Mouse (Mus musculus) kidney, postnatal 4 days (tissue): Measurements from ENCODE around the gene Slc47a2.
A peak's percentile ranks its signal among the peaks of the same experiment; 100 is the strongest.

ENCODE experiments used
- DNase-seq, 2 experiments: peaks; one replicate each; pipeline ENCODE4 v3.0.0; 2021; ENCODE audit warnings: mixed read lengths in 2 of 2

The Slc47a2 gene

DNA sequence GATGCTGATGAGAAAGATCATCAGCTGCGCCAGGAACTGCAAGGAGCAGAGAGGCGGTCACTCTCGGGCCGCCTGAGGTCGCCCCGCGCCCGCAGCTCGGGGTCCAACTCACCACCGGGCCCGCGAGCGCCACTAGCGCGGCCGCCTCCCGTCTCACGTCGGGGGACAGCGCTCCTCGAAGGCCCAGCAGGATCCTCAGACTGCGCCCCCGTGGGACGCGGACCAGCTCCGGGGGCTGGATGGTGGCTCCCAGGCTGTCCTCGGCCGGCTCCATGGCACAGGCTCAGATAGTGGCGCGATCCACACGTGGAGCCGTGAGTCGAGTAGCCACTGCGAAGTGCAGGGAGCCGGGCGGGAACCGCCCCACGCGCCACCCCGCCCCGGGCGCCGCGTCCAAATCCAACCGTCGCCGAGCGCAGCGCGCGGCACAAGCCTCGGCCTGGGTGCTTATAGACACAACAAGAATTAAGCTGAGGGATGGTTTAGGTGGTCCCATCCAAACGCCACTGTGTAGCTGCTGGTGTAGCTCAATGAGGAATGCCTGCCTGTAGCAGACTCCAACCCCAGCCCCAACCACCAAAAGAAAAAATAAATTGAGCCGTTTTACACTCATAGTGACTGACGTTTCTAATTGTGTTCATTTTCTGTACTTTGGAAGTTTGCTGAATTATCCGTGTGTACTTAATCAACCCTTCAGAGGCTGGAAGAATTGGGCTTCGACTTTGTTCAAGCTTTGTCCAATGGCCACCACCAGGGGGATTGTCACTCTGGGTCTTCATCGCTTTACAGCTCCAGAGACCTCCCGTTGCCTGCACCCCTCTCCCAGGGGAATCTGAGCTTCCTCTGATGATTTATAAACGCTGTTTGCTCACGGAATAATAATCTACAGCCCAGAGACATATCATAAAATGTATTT is at the start of gene Slc47a2:
TSS of gene Slc47a2 (minus strand) at position 356 of the 916 bp plus-strand sequence.
- peak; percentile 64 to 74 for DNase-seq

- DNase-seq: no peak
Measured at GRCm38 (mm10) chr11:61388936-61389335, 46.3 kb upstream of the Slc47a2 start.

- DNase-seq: peak; percentile 65 to 68
Measured at GRCm38 (mm10) chr11:61388012-61388411, 45.4 kb upstream of the Slc47a2 start.

- no peak for DNase-seq
Measured at GRCm38 (mm10) chr11:61387233-61387632, 44.6 kb upstream of the Slc47a2 start.

- no peak for DNase-seq
Measured at GRCm38 (mm10) chr11:61385725-61386124, 43.1 kb upstream of the Slc47a2 start.

DNA sequence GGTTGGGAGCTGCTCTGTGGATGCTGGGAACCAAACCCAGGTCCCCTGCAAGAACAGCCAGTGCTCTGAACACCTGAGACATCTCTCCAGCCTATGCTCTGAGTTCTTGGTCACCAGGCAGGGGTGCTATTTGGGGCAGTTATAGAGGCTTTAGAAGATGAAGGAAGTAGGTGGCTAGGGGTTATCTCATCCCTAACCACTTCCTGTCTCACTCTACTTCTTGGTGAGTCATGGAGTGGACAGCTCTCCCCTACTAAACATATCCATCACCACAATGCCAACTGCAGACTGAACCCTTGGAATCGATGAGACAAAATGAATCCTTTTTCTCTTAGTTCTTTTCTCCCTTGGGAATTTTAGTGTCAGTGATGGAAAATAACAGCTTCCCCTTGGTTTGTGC is 38.6 kb upstream of the Slc47a2 start:
- DNase-seq: no peak

DNA sequence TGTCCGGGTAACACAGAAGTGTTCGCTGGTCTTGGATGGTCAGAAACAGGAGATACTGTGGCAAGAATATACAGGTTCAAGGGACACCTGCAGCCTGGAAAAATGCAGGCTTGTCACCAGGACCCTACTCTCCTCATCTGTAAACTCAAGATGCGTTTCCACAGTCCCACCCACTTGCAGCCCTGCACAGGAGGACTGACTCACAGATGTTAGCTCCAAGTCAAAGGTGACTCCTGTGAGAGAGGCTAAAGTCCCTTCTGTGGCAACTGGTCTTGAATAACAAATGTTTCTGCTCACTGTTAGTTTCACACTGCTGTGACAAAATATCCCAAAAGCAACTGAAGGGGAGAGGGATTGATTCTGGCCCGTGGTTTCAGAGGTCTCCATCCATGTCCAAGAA is 36.0 kb upstream of the Slc47a2 start:
- peak in 1 of 2 experiments; percentile 13 for DNase-seq

DNA sequence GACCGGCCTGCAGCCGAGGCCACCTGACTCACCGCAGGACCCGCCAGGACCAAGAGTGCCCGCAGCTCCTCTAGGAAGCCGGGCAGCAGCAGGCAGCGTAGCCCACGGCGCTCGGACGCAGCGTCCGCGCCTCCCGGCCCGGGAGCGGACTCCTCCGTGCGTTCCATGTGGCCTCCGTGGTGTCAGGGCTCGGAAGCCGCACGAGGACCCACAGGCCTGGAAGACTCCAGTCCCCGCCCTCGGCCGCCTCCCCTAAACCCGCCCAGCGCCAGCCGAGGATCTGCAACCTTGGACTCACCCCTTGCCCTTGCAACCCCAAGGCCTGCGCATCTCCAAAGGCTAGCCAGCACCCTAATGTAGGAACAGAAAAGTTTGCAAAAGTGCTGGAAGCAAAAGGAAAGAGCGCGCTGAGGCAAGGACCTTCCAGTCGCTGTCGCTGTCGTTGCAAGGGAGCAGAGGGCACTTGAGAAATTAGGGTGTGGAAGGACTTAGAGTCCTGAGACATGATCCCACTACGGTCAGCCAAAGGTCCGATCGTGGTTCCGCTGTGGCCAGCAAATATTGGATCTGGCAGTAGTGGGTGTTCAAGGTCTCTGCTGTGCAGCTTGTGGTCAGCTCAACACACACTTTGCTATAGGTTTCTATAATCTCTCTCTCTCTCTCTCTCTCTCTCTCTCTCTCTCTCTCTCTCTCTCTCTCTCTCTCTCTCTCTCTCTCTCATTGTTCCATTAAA is 35.4 kb upstream of the Slc47a2 start, which contains the start of gene Slc47a1:
TSS of gene Slc47a1 (minus strand) at position 465 of the 733 bp plus-strand sequence.
- peak; percentile 62 to 73 for DNase-seq

- DNase-seq: no peak
Measured at GRCm38 (mm10) chr11:61368668-61369067, 26.0 kb upstream of the Slc47a2 start.

DNA sequence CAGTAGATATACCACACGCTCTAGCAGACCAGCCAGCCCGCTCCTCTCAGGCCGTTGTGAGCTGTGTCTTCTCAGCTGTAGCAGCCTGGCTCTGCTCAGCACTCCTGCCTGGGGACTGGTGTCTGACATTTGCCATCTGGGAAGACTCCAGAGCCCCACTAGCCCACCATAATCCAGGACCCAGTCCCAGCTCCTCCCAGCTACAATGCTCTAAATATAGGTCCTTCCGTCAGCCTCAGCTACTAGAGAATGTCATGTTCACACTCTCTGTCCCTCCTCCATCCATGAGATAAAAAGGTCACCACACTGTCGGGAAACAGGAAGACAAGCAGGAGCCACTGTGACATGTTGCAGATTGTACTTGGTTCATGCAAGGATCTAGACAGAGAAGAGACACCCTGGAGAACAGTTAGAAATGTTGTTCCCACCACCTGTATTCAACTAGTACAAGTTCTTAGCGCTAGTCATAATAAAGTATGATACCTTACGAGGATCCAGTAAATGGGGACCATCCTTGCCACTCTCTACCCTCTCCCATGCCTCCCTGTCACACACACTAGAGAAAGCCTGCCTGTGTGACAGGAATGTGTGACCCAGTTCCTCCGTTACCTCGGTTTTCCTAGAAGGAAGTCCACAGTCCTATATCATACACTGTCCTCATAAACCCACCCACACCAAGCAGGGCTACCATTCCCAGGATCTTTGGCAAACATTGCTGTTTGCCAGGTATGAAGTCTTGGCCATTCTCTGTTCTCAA is 24.0 kb upstream of the Slc47a2 start:
- DNase-seq: peak; percentile 33 to 49

DNA sequence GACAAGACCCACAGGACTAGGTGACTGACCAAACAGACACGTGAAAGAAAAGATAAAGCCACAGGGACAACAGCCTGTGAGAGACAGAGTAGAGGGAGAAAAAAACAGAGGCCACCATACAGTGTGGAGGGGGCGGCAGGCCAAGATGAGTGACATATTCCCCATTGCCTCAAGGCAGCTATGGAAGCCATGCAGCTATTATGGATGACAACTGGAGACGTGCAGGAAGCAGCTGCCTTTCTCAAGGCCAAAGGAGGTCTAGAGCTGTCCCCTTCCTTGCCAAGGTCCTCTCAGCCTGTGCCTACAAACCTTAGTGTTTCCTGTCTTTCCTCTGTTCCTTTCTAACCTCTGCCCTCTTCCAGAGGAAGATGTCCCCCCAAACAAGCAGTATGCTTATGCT is 23.3 kb upstream of the Slc47a2 start:
- DNase-seq: no peak

GRCm38 (mm10) chr11:61364096-61364495 is 21.4 kb upstream of the Slc47a2 start:
- DNase-seq: no peak

DNA sequence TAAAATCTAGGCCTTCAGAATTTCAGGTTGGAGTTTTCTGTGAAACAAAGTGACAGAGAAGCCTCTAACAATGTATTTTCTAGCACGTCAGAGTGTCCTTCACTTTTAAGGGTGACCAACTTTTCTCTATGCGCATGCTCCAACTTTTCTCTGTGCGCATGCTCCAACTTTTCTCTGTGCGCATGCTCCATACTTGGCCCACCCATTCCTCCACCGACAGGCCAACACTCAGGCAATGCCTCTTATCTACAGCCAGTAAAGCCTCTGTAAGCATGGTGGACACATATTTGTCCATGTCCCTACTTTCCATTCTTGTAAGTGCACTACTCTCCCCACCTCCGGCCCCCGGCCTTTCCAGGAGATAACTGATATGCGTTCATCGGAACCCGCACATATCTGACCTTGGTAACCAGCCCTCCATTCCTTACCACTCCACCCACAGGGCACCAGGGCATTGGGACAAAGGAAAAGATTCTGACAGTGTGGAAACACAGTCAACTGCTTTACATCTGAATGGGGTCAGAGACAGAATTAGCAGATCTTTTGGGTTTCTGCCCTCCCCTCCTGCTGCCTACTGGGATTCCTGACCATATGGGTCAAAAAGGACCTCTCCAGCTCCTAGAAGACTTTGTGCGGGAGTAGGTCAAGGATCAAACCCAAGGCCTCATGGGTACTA is 19.0 kb upstream of the Slc47a2 start:
- no peak for DNase-seq

GRCm38 (mm10) chr11:61356600-61356999 is 13.9 kb upstream of the Slc47a2 start:
- no peak for DNase-seq

GRCm38 (mm10) chr11:61356111-61356510 is 13.5 kb upstream of the Slc47a2 start:
- no peak for DNase-seq

- no peak for DNase-seq
Measured at GRCm38 (mm10) chr11:61355351-61355750, 12.7 kb upstream of the Slc47a2 start.

DNA sequence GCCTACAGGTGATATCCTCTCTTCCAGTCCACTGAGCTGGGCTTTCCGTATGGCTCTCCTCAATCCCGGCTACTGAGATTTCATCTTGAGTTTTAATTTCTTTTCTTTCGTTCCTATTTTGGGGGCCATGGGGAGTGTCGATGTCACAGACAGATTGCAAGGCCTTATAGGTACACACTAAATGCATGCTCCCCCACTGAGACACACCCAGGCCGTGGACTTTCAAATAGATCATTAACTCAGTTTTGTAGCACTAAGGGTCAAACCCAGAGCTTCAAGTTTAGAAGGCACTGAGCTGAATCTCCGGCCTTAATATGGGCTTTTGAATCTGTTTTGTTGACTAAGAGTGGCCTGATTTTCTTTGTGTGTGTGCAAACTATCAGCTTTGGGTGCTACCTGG is 11.7 kb upstream of the Slc47a2 start:
- peak in 1 of 2 experiments; percentile 43 for DNase-seq

- no peak for DNase-seq
Measured at GRCm38 (mm10) chr11:61353038-61353437, 10.4 kb upstream of the Slc47a2 start.

DNA sequence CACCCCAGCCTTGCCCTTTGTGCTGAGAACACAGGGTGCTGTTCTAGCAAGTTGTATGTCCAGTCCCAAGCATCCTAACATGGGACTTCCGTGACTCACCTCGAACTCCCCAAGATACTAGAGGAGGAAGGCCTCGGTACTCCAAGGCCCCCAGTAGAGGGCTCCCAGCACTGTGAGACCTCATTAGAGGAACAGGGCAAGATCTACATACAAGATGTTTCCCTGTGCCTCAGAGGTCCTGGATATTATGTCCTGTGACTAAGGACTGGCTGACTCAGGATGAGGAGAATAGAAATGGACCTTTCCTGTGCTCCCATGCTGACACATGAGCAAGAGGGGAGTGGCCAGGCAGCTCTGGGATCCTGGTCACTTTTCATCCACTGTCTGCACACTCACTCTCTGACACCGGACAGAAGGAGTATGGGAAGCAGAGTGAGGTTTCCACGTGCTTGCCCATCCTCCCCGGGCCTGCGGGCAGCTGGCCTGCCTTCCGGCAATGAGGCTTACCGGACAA is 9.5 kb upstream of the Slc47a2 start:
- DNase-seq: peak; percentile 25 to 54

DNA sequence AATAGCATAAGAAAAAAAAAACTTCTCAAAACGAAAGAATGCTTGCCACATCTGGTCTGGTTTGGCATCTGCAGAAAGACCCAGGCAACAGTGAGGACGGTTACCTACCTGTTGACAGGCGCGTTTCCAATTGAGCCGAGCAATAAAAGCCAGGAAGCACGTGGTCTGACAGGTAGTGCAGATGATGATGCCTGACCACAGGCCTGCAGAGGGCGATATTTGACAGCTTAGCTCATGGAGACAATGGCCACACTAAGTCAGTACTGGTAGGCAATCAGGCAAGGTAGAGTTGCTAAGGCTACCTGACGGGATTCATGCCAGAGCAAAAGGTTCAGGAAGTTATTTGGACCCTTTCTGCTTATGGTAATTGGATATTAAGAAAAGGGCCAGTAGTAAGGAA is 6.7 kb upstream of the Slc47a2 start:
- peak; percentile 84 to 90 for DNase-seq

DNA sequence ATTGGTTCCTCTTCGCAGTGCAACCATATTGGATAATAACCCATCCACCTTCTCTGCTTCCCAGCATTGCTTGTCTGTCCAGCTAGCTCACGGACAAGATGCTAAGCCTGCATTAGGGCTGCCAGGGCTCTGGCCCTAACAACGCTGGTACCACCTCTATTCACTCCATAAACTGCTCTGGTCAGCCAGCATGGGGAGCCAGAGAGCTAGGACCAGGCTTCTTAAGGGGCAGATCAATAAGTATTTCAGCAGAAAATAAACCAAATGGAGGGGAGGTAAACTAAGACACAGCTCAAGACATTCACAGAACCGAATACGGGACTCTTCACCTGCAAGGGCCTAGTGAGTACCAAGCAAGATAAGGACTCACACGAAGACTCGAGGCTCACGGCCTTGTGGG is 3.5 kb upstream of the Slc47a2 start:
- DNase-seq: peak in 1 of 2 experiments; percentile 22

DNA sequence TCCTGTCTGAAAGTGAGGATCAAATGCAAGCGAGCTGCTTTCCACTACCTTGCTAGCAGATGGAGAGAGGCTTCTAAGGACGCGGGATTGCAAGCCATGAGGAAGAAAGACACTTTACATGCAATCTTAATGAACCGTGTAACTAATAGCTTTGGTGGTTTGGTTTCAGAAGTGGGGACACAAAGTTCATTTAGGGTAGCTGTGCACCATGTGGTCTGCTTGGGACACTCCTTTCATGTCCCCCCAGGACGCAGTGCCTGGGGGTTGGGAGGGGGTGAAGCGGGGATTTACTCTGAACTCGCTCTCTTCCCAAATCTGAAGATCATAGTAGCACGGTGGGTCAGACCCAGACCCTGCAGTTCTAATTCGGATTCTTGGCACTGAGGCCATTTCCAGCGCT is 689 bp downstream of the Slc47a2 start:
- DNase-seq: no peak
